Mouse (Mus musculus): ENCODE data around the gene Fam214b.

DNA sequence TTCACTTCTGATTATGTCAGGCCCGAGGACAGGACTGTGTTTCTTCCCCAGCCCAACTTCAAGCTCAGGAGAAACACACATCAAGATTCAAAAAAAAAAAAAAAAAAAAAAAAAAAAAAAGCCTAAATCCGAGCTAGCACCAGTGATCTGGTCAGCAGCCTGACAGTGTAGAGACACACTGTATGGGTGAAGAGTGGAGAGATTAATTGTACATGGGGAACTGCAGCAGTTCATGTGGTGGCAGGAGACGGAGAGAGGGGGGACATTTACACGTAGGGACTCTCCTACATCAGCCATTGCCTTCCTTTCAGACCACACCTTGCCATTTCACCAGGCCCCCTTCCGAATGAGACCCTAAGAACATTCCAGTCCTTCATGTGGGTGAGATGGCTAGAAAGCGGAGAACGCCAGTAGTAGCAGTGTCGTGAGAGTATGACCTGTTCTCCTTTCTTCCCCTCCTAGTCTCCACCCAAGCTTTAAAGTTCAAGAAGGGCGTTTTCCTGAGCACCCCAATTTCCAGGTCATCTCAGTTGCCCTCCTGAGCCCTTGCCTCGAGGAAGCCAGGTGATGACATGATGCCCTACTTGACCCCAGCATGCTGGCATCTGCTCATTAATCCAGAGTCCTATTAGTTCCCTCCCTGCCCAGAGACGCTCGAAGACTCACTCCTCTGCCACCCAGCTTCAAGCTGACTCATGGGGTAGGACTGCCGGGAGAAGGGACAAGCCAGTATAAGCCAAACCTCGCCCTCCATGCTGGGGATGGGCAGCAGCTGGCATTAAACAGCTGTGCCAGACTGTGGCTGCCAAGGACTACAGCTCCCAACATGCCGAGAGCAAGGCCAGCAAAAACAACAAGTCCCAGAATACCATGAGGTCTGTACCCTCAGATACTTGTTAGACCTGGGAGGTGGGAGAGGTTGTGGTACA, 7.2 kb downstream of the Fam214b start:
- TF ChIP-seq CTCF (IDR thresholded peaks at IDR 0.05; ENCODE audit: low read depth) (no peak), EP300 (IDR thresholded peaks at IDR 0.05; ENCODE audit: low read depth) (no peak)
